Mouse (Mus musculus) liver, postnatal 0 days (tissue): ENCODE measurements around the gene Ube2c.

Experiments
- CTCF ChIP-seq: sonication (generic); IDR thresholded peaks from 2 replicates; pipeline ENCODE4 v1.5.1; 2016; ENCODE audit warnings: antibody characterized with exemption, low read depth
- EP300 ChIP-seq: IDR thresholded peaks from 2 replicates; pipeline ENCODE4 v1.6.1; 2016; ENCODE audit warnings: antibody characterized with exemption, low read depth, mild to moderate bottlenecking

GRCm38 (mm10) chr2:164725895-164726619 is 43.6 kb upstream of the Ube2c start:
- TF ChIP-seq EP300 (no peak), CTCF (peak; percentile 91)
